Mouse (Mus musculus) telencephalon, adult 2 months (tissue): Measurements from ENCODE around the gene Otulin.

Experiments
- DNase-seq: peaks from one replicate; pipeline ENCODE4 v3.0.0-alpha.2; 2011; ENCODE audit warnings: low read depth, low spot score

The Otulin gene

GRCm38 (mm10) chr15:27550358-27550992 lies 80.0 kb downstream of the Otulin start:
- DNase-seq: no peak

- DNase-seq: no peak
Measured at GRCm38 (mm10) chr15:27549878-27550277, 80.6 kb downstream of the Otulin start.

- DNase-seq: no peak
Measured at GRCm38 (mm10) chr15:27549071-27549470, 81.4 kb downstream of the Otulin start.

GRCm38 (mm10) chr15:27548110-27548509 lies 82.4 kb downstream of the Otulin start:
- no peak for DNase-seq

- no peak for DNase-seq
Measured at GRCm38 (mm10) chr15:27545203-27545602, 85.3 kb downstream of the Otulin start.

- no peak for DNase-seq
Measured at GRCm38 (mm10) chr15:27539745-27540144, 90.7 kb downstream of the Otulin start.

- no peak for DNase-seq
Measured at GRCm38 (mm10) chr15:27537519-27538223, 92.8 kb downstream of the Otulin start.

GRCm38 (mm10) chr15:27536771-27537170 lies 93.7 kb downstream of the Otulin start:
- peak; percentile 88 for DNase-seq

- peak; percentile 80 for DNase-seq
Measured at GRCm38 (mm10) chr15:27536186-27536585, 94.3 kb downstream of the Otulin start.

GRCm38 (mm10) chr15:27535681-27536080 lies 94.8 kb downstream of the Otulin start:
- no peak for DNase-seq

GRCm38 (mm10) chr15:27533036-27533435 lies 97.5 kb downstream of the Otulin start:
- DNase-seq: no peak

- no peak for DNase-seq
Measured at GRCm38 (mm10) chr15:27530023-27530422, 100.5 kb downstream of the Otulin start.

- DNase-seq: no peak
Measured at GRCm38 (mm10) chr15:27528896-27529295, 101.6 kb downstream of the Otulin start.

GRCm38 (mm10) chr15:27525233-27526005 lies 105.1 kb downstream of the Otulin start:
- DNase-seq: no peak

GRCm38 (mm10) chr15:27519857-27520256 lies 110.6 kb downstream of the Otulin start:
- no peak for DNase-seq

GRCm38 (mm10) chr15:27518026-27518425 lies 112.5 kb downstream of the Otulin start:
- no peak for DNase-seq

GRCm38 (mm10) chr15:27516927-27517326 lies 113.6 kb downstream of the Otulin start:
- no peak for DNase-seq

- DNase-seq: peak; percentile 62
Measured at GRCm38 (mm10) chr15:27508982-27509381, 121.5 kb downstream of the Otulin start.

GRCm38 (mm10) chr15:27508169-27508568 lies 122.3 kb downstream of the Otulin start:
- no peak for DNase-seq

- no peak for DNase-seq
Measured at GRCm38 (mm10) chr15:27506893-27507596, 123.4 kb downstream of the Otulin start.

GRCm38 (mm10) chr15:27506127-27506886 lies 124.2 kb downstream of the Otulin start:
- DNase-seq: no peak
